Comparison of ENCODE assay signal across 8 mouse cellular contexts in genomic region chr2:167595761-167596171, GRCm38 (mm10). TPM values are rescaled to one million over a fixed set of nuclear protein-coding genes. Genes with fewer than 3 reads are reported as not detected.
DNase-seq lines count a peak whose midpoint lies in the region; ATAC-seq lines count a peak whose summit lies in the region.

No protein-coding gene starts in this region.

- H3K4me2 ChIP-seq in forebrain, embryonic 16.5 days (ENCODE audit: low read length), result no peak overlapping the region
- H3K4me2 ChIP-seq in stomach, embryonic 14.5 days (replicated peaks; ENCODE audit: low read depth, low read length), result no peak overlapping the region

- H3K9ac ChIP-seq in forebrain, embryonic 16.5 days (replicated peaks; ENCODE audit: low read depth, low read length), result no peak overlapping the region
- H3K9ac ChIP-seq in stomach, embryonic 14.5 days (replicated peaks; ENCODE audit: low read depth, low read length), result no peak overlapping the region; the same call in 1 of the 2 replicates

- peak; percentile 57 for DNase-seq in forebrain, embryonic 10.5 days (ENCODE audit: extremely low spot score, low spot score)
- peak; percentile 90 for DNase-seq in NIH3T3 (ENCODE audit: low read depth)
- DNase-seq in heart, adult 18-20 months, result peak; percentile 82 to 84
- DNase-seq in kidney, postnatal 10 days, result peak; percentile 70
- DNase-seq in spleen, postnatal 14 days (ENCODE audit: low spot score in 2 of 2), result no peak

- H3K9me3 ChIP-seq in forebrain, embryonic 10.5 days, result no peaks in the 10 kb centered on the region
- H3K9me3 ChIP-seq in forebrain, embryonic 16.5 days (ENCODE audit: control insufficient read depth, low read length), result no peaks in the 10 kb centered on the region
- H3K9me3 ChIP-seq in stomach, embryonic 14.5 days (ENCODE audit: control insufficient read depth, low read depth, low read length), result no peaks in the 10 kb centered on the region

- peak overlapping the region; percentile 84 for H3K27ac ChIP-seq in forebrain, embryonic 10.5 days
- no peak overlapping the region for H3K27ac ChIP-seq in forebrain, embryonic 16.5 days (ENCODE audit: low read length)
- peak overlapping the region; percentile 86 for H3K27ac ChIP-seq in stomach, embryonic 14.5 days (ENCODE audit: low read length)

- H3K27me3 ChIP-seq in forebrain, embryonic 10.5 days (ENCODE audit: poor library complexity, severe bottlenecking), result peaks cover 48% of the 10 kb centered on the region
- H3K27me3 ChIP-seq in forebrain, embryonic 16.5 days (replicated peaks; ENCODE audit: control insufficient read depth, insufficient read depth, low read length), result no peaks in the 10 kb centered on the region
- no peaks in the 10 kb centered on the region for H3K27me3 ChIP-seq in stomach, embryonic 14.5 days (ENCODE audit: control insufficient read depth, insufficient read depth, low read length)

- ATAC-seq in forebrain, embryonic 16.5 days, result no peak
- ATAC-seq in stomach, embryonic 14.5 days (ENCODE audit: insufficient number of reproducible peaks, insufficient read depth, low FRiP score, low read depth), result no peak
- no peak for ATAC-seq in CD4-positive, CD25-positive, alpha-beta regulatory T cell, adult 4 months

- 41% methylated on average over 14 of the region's 14 CpGs for WGBS in forebrain, embryonic 10.5 days
- 58% methylated on average over 14 of the region's 14 CpGs for WGBS in forebrain, embryonic 16.5 days
- 29% methylated on average over 14 of the region's 14 CpGs for WGBS in stomach, embryonic 14.5 days

- H3K36me3 ChIP-seq in forebrain, embryonic 10.5 days (replicated peaks), result no peaks in the 10 kb centered on the region
- no peaks in the 10 kb centered on the region for H3K36me3 ChIP-seq in forebrain, embryonic 16.5 days (ENCODE audit: control insufficient read depth, insufficient read depth)
- no peaks in the 10 kb centered on the region for H3K36me3 ChIP-seq in stomach, embryonic 14.5 days (ENCODE audit: control insufficient read depth, insufficient read depth, low read length)

- H3K4me3 ChIP-seq in forebrain, embryonic 10.5 days, result no peak overlapping the region
- no peak overlapping the region for H3K4me3 ChIP-seq in forebrain, embryonic 16.5 days (replicated peaks; ENCODE audit: low read length)
- H3K4me3 ChIP-seq in stomach, embryonic 14.5 days (ENCODE audit: low read depth, low read length), result no peak overlapping the region

- peaks cover 62% of the 10 kb centered on the region for H3K4me1 ChIP-seq in forebrain, embryonic 10.5 days
- peaks cover 11% of the 10 kb centered on the region for H3K4me1 ChIP-seq in forebrain, embryonic 16.5 days (replicated peaks; ENCODE audit: control insufficient read depth, insufficient read depth, low read length)
- peaks cover 64% of the 10 kb centered on the region for H3K4me1 ChIP-seq in stomach, embryonic 14.5 days (ENCODE audit: control insufficient read depth, insufficient read depth, low read length)

RNA-seq across cellular contexts. Expression of gene Ube2v1, which starts 36.1 kb away (rescaled TPM):
- 414 and 416 TPM in 2 replicates for polyA plus RNA-seq in forebrain, embryonic 10.5 days (2016; fragmentation: Nextera tagmentation; extraction: Ambion mirVana)
- 273 and 281 TPM in 2 replicates for polyA plus RNA-seq in forebrain, embryonic 16.5 days (2015; fragmentation: Nextera tagmentation; extraction: Ambion mirVana)
- 100 to 1,000 TPM; 119 to 126 TPM for total RNA-seq in heart, adult 18-20 months (2021)
- 252 and 259 TPM in 2 replicates for polyA plus RNA-seq in stomach, embryonic 14.5 days (2014; fragmentation: Nextera tagmentation; extraction: Ambion mirVana)
- 100 to 1,000 TPM; 373 to 544 TPM for polyA plus RNA-seq in CD4-positive, CD25-positive, alpha-beta regulatory T cell, adult 4 months (2017; shearing (Covaris generic))

RNA-seq across cellular contexts. Expression of gene Snai1, which starts 57.8 kb away (rescaled TPM):
- polyA plus RNA-seq in forebrain, embryonic 10.5 days (2016; fragmentation: Nextera tagmentation; extraction: Ambion mirVana), result 40.4 and 46.9 TPM in 2 replicates
- polyA plus RNA-seq in forebrain, embryonic 16.5 days (2015; fragmentation: Nextera tagmentation; extraction: Ambion mirVana), result 4.3 and 4.4 TPM in 2 replicates
- 1 to 10 TPM; 1.2 to 2.1 TPM for total RNA-seq in heart, adult 18-20 months (2021)
- 11.6 and 12.9 TPM in 2 replicates for polyA plus RNA-seq in stomach, embryonic 14.5 days (2014; fragmentation: Nextera tagmentation; extraction: Ambion mirVana)
- polyA plus RNA-seq in CD4-positive, CD25-positive, alpha-beta regulatory T cell, adult 4 months (2017; shearing (Covaris generic)), result under 1 TPM in 1 of 2 experiments, not detected in 1; 0.27 TPM

Comparison
In these comparisons a context has a peak if more than half of its experiments do, and no peak if none do; other contexts are left out.
1. DNase-seq: peak in forebrain, embryonic 10.5 days (single experiment), NIH3T3 (single experiment), heart, adult 18-20 months (2 of 2) and kidney, postnatal 10 days (single experiment); none in spleen, postnatal 14 days (0 of 2).